Mouse (Mus musculus): ENCODE data around the gene Dnaaf3.

The Dnaaf3 gene

GRCm38 (mm10) chr7:4498251-4498650 lies 34.0 kb downstream of the Dnaaf3 start:
- DNase-seq: peak; percentile 81 to 85

DNA sequence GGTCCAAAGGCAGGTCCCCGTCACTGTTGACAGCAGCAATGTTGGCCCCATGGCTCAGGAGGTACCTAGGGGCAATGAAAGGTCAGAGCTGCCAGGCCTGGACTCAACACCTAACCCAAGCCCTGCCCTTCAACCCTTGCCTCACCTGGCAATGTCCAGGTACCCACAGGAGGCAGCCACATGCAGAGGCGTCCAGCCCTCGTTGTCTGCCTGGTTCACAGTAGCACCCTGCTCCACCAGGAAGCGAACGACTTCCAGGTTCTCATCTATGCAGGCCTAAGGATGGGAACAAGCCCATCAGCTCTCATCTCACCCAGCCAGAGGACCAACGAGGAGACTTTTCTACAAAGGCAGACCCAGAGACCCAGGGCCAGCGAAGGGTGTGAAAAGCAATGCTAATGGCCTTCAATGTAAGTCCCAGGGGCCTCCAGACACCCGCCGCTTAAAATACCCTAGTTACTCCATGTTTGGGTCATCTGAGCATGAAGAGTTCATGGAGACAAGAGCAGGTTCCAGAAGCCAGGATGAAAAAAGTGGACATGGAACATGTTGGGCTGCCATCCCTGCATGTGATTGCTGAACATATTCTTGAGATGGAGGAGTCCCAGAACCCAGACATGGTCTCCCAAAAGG lies 34.9 kb downstream of the Dnaaf3 start:
- no peak for DNase-seq

DNA sequence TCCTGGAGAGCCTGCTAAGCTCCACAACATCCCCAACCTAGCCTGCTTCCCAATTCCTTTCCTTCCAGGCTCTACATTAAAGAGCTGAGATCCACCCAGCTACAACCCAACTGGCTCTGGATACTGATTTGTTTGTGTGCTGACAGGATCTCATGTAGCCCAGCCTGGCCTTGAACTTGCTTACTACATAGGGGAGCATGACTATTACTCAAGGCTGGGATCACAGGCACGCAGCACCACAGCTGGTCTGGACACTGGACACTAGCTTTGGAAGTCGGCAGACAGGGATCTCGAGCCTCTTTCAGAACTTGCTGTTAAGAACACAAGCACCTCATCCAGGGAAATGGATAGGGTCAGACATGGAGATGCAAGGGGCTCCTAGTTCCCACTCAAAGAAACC lies 35.8 kb downstream of the Dnaaf3 start:
- no peak for DNase-seq

DNA sequence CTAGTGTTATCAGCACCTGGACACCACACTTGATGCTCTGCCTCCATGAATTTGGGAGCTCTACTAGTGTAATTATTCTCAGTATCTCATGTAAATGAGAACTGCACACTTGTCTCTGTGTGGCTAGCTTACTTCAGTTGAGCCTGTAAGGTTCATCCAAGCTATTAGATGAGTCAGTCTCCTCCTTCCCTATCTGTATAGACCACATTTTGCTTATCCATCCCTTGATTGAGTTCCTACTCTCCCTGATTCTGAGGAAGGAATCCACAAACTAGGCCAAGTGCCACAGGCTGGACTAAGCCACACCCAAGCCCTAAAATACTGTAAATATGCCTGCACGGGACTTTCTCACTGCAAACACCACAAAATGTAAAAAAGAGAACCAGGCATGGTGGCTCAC lies 38.3 kb downstream of the Dnaaf3 start:
- no peak for DNase-seq

- peak in 1 of 2 experiments; percentile 24 for DNase-seq
Measured at GRCm38 (mm10) chr7:4492284-4493224, 39.7 kb downstream of the Dnaaf3 start.

DNA sequence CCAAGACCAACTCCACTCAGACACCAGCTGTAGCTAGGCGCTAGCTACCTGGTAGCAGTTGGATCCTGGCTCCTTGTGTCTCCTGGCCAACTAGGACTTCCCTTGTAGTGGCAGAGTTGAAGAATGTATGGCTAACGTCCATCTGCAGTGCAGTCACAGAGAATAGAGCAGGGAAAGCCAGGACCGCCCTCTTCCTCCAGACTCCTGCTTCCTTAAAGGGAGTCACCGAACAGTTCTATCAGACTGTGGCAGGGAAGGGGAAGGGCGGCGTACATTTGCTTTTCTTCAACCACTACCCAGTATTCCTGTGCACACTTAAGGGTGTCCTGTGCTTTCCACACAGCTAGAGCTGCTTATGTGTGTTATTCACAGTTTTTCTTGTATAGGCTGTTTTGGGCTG lies 40.9 kb downstream of the Dnaaf3 start:
- peak; percentile 53 to 61 for DNase-seq

DNA sequence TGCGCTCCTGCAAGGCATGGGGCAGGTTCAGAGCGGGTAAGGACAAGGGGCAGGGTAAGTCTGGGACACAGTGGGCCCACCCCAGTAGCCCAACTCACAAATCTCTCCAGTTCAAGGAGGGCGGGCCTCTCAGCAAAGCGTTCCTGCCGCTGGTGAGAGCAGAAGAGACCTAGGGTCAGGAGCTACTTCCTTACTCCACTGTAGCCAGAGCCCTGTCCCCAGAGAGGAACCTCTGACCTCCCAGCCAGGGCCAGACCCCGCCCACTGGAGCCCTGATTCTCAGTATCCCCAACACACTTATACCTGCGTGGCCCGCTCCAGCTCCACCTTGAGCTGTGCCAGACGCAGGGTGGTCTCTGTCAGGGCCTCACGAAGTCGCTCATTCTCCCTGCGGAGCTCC lies 50.0 kb downstream of the Dnaaf3 start:
- no peak for DNase-seq

DNA sequence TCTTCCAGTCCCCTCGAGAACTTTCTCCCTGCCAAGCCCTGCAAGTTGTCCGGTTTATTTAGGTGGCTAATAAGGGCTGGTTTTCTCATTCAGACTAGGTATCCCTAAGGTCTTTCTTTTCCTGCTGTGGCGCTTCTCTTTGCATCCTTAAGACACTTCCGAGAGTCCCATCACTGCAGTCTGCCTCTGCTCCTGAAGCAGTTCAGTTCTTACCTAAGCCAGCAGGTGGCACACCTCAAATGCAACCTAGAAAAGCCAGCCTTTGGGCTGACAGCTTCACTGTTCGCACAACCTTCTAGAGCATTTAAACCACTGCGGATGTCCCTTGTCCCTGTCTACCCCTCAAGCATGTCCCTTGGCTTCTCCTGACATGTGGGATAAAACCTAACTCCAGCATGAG lies 52.6 kb downstream of the Dnaaf3 start:
- DNase-seq: peak in 1 of 2 experiments; percentile 46

DNA sequence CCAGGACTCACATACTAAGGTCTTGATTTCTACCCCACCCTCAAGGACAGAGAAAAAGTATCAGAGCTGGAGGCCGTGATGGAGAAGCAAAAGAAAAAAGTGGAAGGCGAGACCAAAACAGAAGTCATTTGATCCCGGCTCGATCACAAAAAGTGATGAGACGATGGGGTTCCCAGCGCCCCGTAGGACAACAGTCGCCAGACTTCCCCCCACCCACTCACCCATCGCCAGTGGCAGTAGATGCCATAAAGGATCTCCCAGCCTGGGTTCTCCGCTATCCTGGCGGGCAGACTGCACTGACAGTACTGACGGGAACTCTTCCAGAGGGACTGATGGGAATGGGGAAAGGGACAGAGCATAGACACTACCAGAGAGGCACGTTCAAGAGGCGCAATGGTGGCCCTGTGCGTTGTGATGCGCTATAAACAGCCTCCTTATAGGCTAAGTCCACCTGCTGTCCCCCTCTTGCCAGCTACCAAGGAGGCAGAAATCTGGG lies 53.4 kb downstream of the Dnaaf3 start:
- no peak for DNase-seq

DNA sequence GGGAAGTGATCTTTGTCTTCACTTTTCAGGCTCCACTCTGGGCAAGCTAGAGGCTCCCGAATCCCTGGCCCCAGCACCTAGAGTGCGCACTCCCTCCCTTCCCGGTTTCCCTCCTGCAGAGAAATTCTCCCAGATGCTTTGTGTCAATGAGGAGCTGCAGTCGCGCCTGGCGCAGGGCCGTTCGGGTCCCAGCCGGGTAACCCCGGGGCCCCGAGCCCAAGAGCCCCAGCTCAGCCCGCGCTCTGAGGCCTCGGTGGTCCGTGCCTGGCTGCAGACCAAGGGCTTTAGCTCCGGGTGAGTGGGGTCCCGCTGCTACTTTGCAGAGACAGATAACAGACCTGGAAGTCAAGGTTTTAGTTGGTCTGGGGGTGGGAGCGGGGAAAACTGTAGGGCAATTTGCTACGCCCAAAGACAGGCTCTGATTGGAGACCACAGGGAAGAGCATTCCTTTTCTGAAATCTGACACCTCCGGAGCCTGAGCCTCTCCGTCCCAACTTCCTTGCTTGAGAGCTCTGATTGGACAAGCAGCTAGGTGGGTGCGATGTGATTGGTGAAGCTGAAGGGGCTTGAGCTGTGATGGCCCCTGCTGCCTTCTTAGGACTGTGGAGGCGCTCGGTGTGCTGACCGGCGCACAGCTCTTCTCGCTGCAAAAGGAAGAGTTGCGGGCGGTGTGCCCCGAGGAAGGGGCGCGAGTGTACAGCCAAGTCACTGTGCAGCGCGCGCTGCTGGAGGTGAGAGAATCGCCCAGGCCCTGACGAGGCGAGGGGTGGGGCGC lies 54.0 kb downstream of the Dnaaf3 start:
- DNase-seq: peak; percentile 84 to 85

DNA sequence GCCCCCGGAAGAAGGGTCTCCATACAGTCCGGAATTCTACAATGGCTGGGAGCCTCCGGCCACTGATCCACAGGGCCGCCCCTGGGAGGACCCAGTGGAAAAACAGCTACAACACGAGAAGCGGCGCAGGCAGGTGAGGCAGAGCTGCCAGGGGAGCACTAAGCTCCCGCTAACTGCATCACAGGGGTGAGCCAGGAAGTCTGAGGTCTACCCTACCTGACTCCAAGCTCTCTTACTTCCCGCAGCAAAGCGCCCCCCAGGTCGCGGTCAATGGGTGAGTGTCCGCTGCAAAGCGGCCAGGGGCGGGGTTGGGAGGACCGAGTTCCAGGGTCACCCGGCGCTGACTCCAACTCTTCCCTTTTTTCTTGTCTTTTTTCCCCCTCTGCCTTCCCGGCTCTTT lies 58.3 kb downstream of the Dnaaf3 start:
- no peak for DNase-seq
